Mouse (Mus musculus): ENCODE data around the gene Tssk6. TPM values are rescaled to one million over a fixed set of nuclear protein-coding genes. Genes with fewer than 3 reads are reported as not detected.
A peak's percentile ranks its signal among the peaks of the same experiment; 100 is the strongest.

Gene Tssk6
- polyA plus RNA-seq, 1 experiment from 2014 or later: 4.5 TPM

DNA sequence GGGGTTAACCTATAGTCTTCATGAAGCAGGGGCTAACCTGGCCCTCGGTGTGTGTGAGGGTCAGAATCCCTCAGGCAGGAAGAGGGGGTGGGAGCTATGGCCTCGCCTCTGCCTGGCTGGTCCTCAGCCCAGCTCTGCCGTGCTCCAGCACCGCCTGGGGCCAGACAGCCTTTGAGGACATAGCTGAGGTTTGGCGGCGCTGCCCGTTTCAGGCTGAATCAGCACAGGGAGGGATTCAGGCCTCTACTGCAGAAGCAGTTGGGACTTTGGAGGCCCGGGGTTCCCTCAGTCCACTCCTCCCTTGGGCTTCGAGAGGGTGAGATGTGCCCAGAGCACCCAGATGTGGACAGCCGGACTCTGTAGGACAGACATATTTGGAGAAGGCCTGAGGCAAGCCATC is 25.9 kb upstream of the Tssk6 start:
- Histone ChIP-seq H3K4me3 (no peak overlapping the region), H3K4me2 (no peak overlapping the region), H3K4me1 (peaks cover 5% of the 10 kb centered on the region; the same call in 1 of the 2 replicates), H3K36me3 (replicated peaks) (no peaks in the 10 kb centered on the region; the same call in 1 of the 2 replicates), H3K9ac (no peak overlapping the region), H3K27me3 (replicated peaks) (peaks cover 22% of the 10 kb centered on the region), H3K27ac (no peak overlapping the region), H3K9me3 (no peaks in the 10 kb centered on the region)
- no peak for ATAC-seq (replicated peaks)
- WGBS: 42% methylated on average over 10 of the region's 10 CpGs

DNA sequence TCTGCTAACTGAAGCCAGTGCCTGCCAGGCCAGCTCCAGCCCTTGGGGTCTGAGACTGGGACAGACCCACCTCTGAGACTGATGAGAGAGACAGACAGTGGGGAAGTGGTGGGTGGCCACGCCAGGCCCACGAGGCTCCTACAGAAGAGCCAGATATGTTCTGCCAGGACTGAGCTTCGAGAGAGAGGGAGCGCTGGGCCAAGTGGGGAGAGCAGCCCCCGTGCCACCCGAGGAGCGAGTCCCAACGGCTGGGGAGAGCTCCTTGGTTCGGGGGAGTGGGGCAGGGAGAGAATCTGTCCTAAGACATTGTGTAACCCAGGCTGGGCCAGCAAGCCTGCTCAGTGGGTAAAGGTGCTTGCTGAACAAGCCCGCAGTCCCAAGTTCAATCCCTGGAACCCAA is 25.0 kb upstream of the Tssk6 start:
- H3K4me2 ChIP-seq: no peak overlapping the region
- no peak overlapping the region for H3K9ac ChIP-seq
- no peak overlapping the region for H3K27ac ChIP-seq
- H3K4me1 ChIP-seq: peaks cover 14% of the 10 kb centered on the region; the same call in 1 of the 2 replicates
- 79% methylated on average over 10 of the region's 10 CpGs for WGBS
- no peak overlapping the region for H3K4me3 ChIP-seq
- H3K36me3 ChIP-seq (replicated peaks): no peaks in the 10 kb centered on the region; the same call in 1 of the 2 replicates
- no peaks in the 10 kb centered on the region for H3K9me3 ChIP-seq
- H3K27me3 ChIP-seq (replicated peaks): peaks cover 30% of the 10 kb centered on the region
- ATAC-seq (replicated peaks): no peak

DNA sequence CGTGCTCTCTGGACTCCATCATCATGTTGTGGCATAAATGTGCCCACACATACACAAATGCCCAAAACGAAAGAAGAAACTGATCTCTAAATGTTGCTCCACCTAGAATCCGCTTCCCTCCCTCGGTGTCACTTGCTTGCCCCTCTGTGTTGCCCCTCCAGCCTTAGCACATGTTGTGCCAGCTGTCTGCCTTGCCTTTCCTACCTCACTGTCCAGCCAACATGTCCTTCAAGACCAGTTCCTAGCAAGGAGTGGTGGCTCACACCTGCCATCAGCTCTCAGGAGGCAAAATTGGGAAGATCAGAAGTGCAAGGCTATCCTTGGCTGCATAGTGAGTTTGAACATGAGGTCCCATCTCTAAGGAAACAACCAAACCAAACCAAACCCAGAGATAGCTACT is 24.6 kb upstream of the Tssk6 start:
- ATAC-seq (replicated peaks): no peak
- peaks cover 35% of the 10 kb centered on the region for H3K27me3 ChIP-seq (replicated peaks)
- no peaks in the 10 kb centered on the region for H3K9me3 ChIP-seq
- H3K4me2 ChIP-seq: no peak overlapping the region
- 81% methylated on average over 4 of the region's 4 CpGs for WGBS
- H3K27ac ChIP-seq: no peak overlapping the region
- peaks cover 15% of the 10 kb centered on the region; the same call in 1 of the 2 replicates for H3K4me1 ChIP-seq
- no peaks in the 10 kb centered on the region; the same call in 1 of the 2 replicates for H3K36me3 ChIP-seq (replicated peaks)
- H3K4me3 ChIP-seq: no peak overlapping the region
- H3K9ac ChIP-seq: no peak overlapping the region

DNA sequence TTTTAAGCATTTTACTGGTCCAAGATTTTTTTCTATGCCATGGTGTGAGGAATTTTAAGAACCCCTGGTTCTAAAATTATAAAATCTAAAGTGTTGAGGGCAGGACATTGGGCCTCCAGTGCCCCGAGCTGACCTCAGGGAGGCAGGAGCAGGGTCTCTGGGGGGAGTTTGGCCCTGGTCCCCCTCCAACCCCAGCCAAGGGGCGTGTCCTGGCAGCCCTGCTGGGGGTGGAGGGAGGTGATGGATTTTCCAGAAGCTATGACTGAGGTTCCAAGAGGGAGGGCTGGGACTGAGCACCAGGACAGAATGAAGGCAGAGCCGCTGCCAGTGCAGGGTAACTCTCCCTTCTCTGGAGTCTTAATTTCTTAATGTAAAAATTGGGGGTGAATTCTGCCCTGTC is 24.0 kb upstream of the Tssk6 start:
- no peak for ATAC-seq (replicated peaks)
- H3K27me3 ChIP-seq (replicated peaks): peaks cover 41% of the 10 kb centered on the region
- H3K4me2 ChIP-seq: no peak overlapping the region
- no peaks in the 10 kb centered on the region for H3K9me3 ChIP-seq
- H3K4me1 ChIP-seq: peaks cover 15% of the 10 kb centered on the region; the same call in 1 of the 2 replicates
- H3K36me3 ChIP-seq (replicated peaks): no peaks in the 10 kb centered on the region
- no peak overlapping the region for H3K4me3 ChIP-seq
- WGBS: 68% methylated on average over 3 of the region's 3 CpGs
- no peak overlapping the region for H3K9ac ChIP-seq
- H3K27ac ChIP-seq: no peak overlapping the region

DNA sequence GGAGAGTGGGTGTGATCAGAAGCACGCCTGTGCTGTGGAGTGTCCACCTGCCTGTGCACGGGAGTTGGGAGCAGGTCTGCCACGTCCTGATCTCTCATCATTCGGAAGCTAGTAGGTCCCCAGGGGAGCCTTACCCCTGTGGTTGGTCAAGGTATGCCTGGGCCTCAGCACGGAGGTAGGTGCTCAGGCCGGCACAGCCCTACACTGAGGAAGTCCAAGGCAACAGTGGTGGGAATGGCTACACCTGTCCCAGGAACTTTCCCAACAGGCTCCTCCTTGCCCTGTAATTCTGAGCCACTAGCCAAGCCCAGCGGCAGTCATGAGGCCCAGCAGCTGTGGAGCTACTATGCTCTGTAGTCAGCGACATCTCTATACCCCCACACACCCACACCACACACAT is 22.3 kb upstream of the Tssk6 start:
- no peaks in the 10 kb centered on the region for H3K9me3 ChIP-seq
- H3K27me3 ChIP-seq (replicated peaks): peaks cover 57% of the 10 kb centered on the region
- ATAC-seq (replicated peaks): no peak
- H3K4me2 ChIP-seq: peak overlapping the region; percentile 49; the same call in 1 of the 2 replicates
- H3K9ac ChIP-seq: no peak overlapping the region
- peaks cover 15% of the 10 kb centered on the region; the same call in 1 of the 2 replicates for H3K4me1 ChIP-seq
- H3K4me3 ChIP-seq: no peak overlapping the region
- WGBS: 63% methylated on average over 8 of the region's 8 CpGs
- H3K36me3 ChIP-seq (replicated peaks): no peaks in the 10 kb centered on the region
- H3K27ac ChIP-seq: no peak overlapping the region

DNA sequence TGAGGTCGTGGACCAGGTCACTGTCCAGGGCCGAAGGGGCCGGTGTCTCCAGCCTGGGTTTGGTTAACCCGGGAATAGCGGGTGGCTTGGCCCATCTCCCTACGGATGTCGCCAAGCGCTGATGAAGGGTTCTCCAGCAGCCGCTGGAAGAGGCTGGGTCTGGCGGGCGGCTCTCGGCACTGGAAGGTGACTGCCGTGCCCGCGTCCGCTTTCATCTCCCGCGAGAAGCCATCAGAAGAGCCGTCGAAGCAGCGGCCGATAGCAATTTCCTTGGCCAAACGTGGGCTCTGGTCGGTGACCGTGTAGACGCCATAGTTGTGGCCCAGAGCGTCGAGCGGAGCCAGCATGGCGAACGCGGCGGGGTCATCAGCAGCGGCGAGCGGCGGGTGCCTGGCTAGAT is 21.1 kb upstream of the Tssk6 start:
- Histone ChIP-seq H3K27me3 (replicated peaks) (peaks cover 69% of the 10 kb centered on the region), H3K9me3 (no peaks in the 10 kb centered on the region), H3K4me3 (peak overlapping the region; percentile 42), H3K27ac (no peak overlapping the region), H3K9ac (no peak overlapping the region), H3K36me3 (replicated peaks) (no peaks in the 10 kb centered on the region), H3K4me2 (peak overlapping the region; percentile 49), H3K4me1 (peaks cover 17% of the 10 kb centered on the region; the same call in 1 of the 2 replicates)
- 10% methylated on average over 37 of the region's 37 CpGs for WGBS
- ATAC-seq (replicated peaks): no peak

DNA sequence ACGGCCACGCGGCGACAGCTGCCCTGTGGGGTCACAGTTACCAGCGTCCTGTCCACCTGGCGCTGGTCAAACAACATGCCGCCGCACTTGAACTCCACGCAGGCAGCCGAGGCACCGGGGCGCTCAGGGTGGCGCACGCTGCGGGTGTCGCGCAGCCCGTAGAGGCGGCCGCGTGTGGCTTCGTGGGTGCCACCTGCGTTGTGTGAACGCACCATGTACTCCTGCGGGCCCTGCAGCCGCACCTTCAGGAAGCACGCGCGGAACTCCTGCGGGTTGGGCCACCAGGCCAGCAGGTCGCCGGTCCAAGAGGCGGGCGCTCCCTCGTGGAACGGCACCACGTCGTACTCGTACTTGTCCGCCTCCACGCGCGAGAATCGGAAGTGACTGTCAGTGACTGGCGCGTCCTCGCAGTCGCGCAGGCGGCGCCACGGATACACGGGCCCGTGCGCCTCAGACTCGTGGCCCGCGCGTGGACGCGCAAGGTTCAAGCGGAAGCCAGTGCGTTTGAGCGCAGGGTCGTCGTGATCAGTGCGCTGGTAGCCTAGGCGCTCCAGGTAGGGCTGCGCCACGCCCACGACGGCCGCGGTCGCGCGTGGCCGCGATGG is 20.6 kb upstream of the Tssk6 start:
- no peaks in the 10 kb centered on the region for H3K36me3 ChIP-seq (replicated peaks)
- no peak overlapping the region for H3K27ac ChIP-seq
- WGBS: 20% methylated on average over 79 of the region's 79 CpGs
- peak overlapping the region; percentile 42 for H3K4me3 ChIP-seq
- H3K27me3 ChIP-seq (replicated peaks): peaks cover 74% of the 10 kb centered on the region
- H3K9ac ChIP-seq: 0 out of 2 replicates have a peak overlapping the region, but pooled peaks have one; percentile 17
- peaks cover 22% of the 10 kb centered on the region; the same call in 1 of the 2 replicates for H3K4me1 ChIP-seq
- ATAC-seq (replicated peaks): peak; percentile 15
- no peaks in the 10 kb centered on the region for H3K9me3 ChIP-seq
- peak overlapping the region; percentile 49 for H3K4me2 ChIP-seq

DNA sequence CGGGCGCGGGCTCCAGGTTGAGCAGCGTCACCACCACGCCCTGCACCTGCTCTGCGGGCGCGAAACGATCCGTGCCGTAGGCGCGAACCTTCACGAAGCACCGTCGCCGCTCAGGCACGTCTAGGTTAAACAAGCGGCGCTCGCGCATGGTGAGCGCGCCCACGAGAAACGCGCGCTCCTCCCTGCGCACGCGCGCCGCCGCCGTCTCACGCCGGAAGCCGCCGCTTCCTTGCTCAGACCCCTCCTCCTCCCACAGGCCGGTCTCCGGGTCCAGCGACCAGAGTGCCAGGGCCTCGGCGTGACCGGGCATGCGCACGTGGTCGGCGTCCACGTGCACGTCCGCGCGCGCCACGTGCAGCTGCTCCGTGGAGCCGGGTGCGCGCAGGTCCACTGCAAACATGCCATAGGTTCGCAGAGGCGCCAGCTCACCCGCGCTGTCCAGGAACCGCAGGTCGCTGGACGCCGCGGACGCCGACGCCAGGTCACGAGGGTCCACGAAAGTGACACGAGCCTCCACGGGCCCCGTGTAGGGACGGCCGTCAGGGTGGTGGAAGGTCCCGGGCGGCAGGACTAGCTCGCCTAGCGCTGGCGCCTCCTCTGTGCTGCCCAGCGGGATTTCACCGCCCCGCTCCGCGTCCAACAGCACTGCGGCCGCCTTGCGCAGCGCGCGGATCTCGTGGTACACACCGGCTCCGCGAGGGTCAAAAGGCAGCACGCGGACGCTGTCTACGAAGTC is 19.8 kb upstream of the Tssk6 start:
- peak overlapping the region; percentile 17; the same call in 1 of the 2 replicates for H3K9ac ChIP-seq
- peaks cover 82% of the 10 kb centered on the region for H3K27me3 ChIP-seq (replicated peaks)
- no peaks in the 10 kb centered on the region for H3K9me3 ChIP-seq
- peak overlapping the region; percentile 42 for H3K4me3 ChIP-seq
- peaks cover 30% of the 10 kb centered on the region; the same call in 1 of the 2 replicates for H3K4me1 ChIP-seq
- peak overlapping the region; percentile 49 for H3K4me2 ChIP-seq
- no peaks in the 10 kb centered on the region for H3K36me3 ChIP-seq (replicated peaks)
- ATAC-seq (replicated peaks): peak; percentile 81
- H3K27ac ChIP-seq: no peak overlapping the region
- 3% methylated on average over 98 of the region's 103 CpGs for WGBS

DNA sequence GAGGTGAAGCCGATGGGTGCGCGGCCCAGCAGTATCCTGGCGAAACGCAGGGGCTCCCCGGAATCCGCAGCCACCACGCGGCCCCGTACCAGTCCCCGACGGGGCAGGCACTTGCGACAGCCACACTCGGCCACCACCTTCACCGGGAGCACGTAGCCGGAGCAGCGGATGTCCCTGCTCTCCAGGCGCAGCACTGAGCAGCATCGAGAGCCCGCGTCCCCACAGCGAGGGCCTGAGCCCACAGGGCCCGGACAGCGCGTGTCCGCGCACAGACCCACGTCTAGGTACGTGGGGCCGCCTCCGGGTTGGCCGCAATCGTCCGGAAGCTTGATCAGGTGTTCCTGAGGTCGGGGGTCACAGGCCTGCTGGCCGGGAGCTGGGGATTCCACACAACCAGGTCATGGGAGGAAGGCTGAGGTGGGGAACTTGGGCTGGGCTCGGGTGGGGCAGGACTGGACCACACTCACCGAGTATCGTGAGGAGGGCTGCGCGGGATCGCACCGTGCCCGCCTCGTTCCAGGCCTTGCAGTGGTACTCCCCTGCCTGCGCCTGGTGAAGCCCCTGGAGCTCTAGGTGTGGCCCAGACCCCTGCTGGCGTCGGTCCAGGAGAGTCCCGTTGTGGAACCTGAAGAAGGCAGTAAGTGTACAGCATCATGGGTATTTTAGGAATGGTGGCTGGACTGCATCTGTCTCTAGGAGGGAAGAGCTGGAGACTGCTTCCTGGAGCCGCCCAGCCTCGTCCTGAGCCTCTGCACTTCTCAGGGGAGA is 19.0 kb upstream of the Tssk6 start:
- no peak overlapping the region for H3K27ac ChIP-seq
- peaks cover 91% of the 10 kb centered on the region for H3K27me3 ChIP-seq (replicated peaks)
- no peak overlapping the region for H3K9ac ChIP-seq
- H3K4me2 ChIP-seq: peak overlapping the region; percentile 49
- 12% methylated on average over 52 of the region's 52 CpGs for WGBS
- ATAC-seq (replicated peaks): peak; percentile 12; the same call in 1 of the 2 replicates
- H3K4me3 ChIP-seq: peak overlapping the region; percentile 42
- H3K36me3 ChIP-seq (replicated peaks): no peaks in the 10 kb centered on the region
- no peaks in the 10 kb centered on the region for H3K9me3 ChIP-seq
- H3K4me1 ChIP-seq: peaks cover 38% of the 10 kb centered on the region

DNA sequence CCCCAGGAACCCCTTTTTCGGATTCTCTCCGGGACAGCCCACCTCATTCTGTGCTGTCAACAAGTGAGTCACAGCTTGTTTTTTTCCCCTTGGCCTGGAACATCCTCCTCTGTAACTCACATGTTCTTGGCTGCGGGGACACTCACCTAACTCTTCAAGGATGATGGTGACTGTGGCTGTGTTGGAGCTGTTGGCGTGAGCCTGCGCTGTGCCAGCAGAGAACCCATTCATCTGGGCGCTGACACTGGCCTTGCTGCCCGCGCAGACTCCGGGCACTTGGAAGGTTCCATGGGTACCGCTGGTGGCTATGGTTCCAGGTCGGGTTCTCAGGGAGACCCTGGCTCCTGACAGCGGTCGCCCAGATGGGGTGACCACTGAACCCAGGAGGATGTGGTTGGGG is 17.8 kb upstream of the Tssk6 start:
- ATAC-seq (replicated peaks): no peak
- H3K4me2 ChIP-seq: no peak overlapping the region
- 56% methylated on average over 13 of the region's 13 CpGs for WGBS
- peaks cover 49% of the 10 kb centered on the region for H3K4me1 ChIP-seq
- no peak overlapping the region for H3K9ac ChIP-seq
- peaks cover 100% of the 10 kb centered on the region for H3K27me3 ChIP-seq (replicated peaks)
- no peak overlapping the region for H3K27ac ChIP-seq
- no peaks in the 10 kb centered on the region for H3K9me3 ChIP-seq
- H3K36me3 ChIP-seq (replicated peaks): no peaks in the 10 kb centered on the region
- H3K4me3 ChIP-seq: no peak overlapping the region

DNA sequence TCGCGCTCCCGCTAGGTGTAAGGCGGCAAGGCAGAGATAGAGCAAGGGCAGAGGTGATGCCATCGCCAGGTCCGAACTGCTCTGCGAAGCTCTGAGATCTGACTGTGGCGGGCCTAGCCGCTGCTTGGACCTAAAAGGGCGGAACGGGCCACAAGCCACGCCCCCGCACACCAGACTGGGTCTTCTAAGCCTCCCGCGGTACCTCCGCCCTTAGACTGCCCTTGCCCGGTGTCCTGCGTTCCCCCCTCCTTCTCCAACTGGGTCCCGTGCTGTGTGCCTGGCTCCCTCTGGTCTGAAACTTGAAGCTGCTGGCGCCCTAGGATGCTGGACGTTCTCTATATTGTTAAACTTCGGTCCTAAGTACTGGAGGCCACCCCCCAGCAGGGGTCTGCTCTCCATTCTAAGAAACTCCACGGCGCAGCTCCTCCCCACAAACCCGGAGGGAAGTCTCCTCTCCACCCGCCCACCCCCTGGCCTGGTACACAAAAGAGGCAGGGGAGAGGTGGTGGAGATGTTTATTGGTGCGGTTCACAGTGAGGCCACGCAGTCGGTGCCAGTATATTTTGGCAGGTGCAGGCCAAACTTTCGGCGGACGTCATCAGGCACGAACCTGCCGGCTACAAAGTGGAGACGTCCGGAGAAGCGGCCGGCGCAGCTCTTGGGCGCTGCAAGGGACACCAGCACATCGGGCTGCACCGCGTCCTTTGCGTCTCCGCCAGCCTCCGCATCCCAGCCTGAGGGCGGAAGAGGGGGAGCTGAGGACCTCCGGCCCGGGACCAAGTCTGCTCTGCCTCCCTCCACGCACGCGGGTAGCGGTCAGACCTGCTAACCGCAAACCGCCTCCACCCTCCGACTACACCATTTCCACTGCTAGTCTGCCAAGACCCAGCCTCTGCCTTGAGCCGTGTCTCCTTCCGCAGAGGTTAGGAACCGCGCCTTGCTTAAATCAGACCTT is 14.4 kb upstream of the Tssk6 start, which contains the start of gene Cilp2:
Cilp2 (minus strand) TSS at position 399 of the 955 bp plus-strand sequence.
- WGBS: under 1% methylated on average over 60 of the region's 60 CpGs
- peaks cover 80% of the 10 kb centered on the region for H3K27me3 ChIP-seq (replicated peaks)
- H3K9me3 ChIP-seq: no peaks in the 10 kb centered on the region
- H3K4me3 ChIP-seq: peak within 1 kb of the TSS; percentile 27
- no peak for ATAC-seq (replicated peaks)
- no peaks in the 10 kb centered on the region for H3K36me3 ChIP-seq (replicated peaks)
- peak within 1 kb of the TSS; percentile 45 for H3K4me2 ChIP-seq
- H3K9ac ChIP-seq: no peak within 1 kb of the TSS
- H3K27ac ChIP-seq: no peak within 1 kb of the TSS
- peaks cover 38% of the 10 kb centered on the region for H3K4me1 ChIP-seq

All from midbrain, embryonic 15.5 days (tissue).